Mouse (Mus musculus): ENCODE results near the gene Slc35e1. TPM values are rescaled to one million over a fixed set of nuclear protein-coding genes. Genes with fewer than 3 reads are reported as not detected.

Slc35e1 gene
- polyA plus RNA-seq, 1 experiment: not detected

- Histone ChIP-seq H3K4me1 (ENCODE audit: control insufficient read depth, insufficient read depth, low read length) (peaks cover 3% of the 10 kb centered on the region; the same call in 1 of the 2 replicates), H3K27ac (ENCODE audit: insufficient read depth, low read depth, low read length) (no peak overlapping the region), H3K4me3 (ENCODE audit: insufficient read depth, low read depth, low read length) (no peak overlapping the region)
- no peak for TF ChIP-seq POLR2A (IDR thresholded peaks at IDR 0.05; ENCODE audit: insufficient read depth, low read depth, low read length)
- no peak for TF ChIP-seq CTCF (IDR thresholded peaks at IDR 0.05; ENCODE audit: insufficient read depth, low read depth, low read length)
- 73% methylated on average over 8 of the region's 8 CpGs for WGBS
These were observed 54.0 kb downstream of the Slc35e1 start for GRCm38 (mm10) chr8:72438248-72439015.

GRCm38 (mm10) chr8:72434952-72435351 lies 57.5 kb downstream of the Slc35e1 start:
- 21% methylated on average over 2 of the region's 2 CpGs for WGBS
- TF ChIP-seq CTCF (IDR thresholded peaks at IDR 0.05; ENCODE audit: insufficient read depth, low read depth, low read length): no peak
- TF ChIP-seq POLR2A (IDR thresholded peaks at IDR 0.05; ENCODE audit: insufficient read depth, low read depth, low read length): no peak

More at GRCm38 (mm10) chr8:72434952-72435351, 57.5 kb downstream of the Slc35e1 start:
- no peak overlapping the region for H3K27ac ChIP-seq (ENCODE audit: insufficient read depth, low read depth, low read length)
- H3K4me3 ChIP-seq (ENCODE audit: insufficient read depth, low read depth, low read length): no peak overlapping the region
- no peaks in the 10 kb centered on the region for H3K4me1 ChIP-seq (ENCODE audit: control insufficient read depth, insufficient read depth, low read length)

Other genes starting within 250 kb of the Slc35e1 start
- 407 TPM in 1 of 2 replicates, not detected in the other for gene Gm10282, start 187.4 kb downstream of the Slc35e1 start, polyA plus RNA-seq (2012; ENCODE audit: insufficient read depth, insufficient read length, low replicate concordance, missing spikeins)
- gene Klf2, start 173.6 kb downstream of the Slc35e1 start, polyA plus RNA-seq (2012; ENCODE audit: insufficient read depth, insufficient read length, low replicate concordance, missing spikeins): not detected in 2 replicates
- gene Eps15l1, start 71.2 kb downstream of the Slc35e1 start, polyA plus RNA-seq (2012; ENCODE audit: insufficient read depth, insufficient read length, low replicate concordance, missing spikeins): 130 and 148 TPM in 2 replicates
- gene Calr3, start 48.7 kb downstream of the Slc35e1 start, polyA plus RNA-seq (2012; ENCODE audit: insufficient read depth, insufficient read length, low replicate concordance, missing spikeins): not detected in 2 replicates
- not detected in 2 replicates for gene 1700030K09Rik, start 48.7 kb downstream of the Slc35e1 start, polyA plus RNA-seq (2012; ENCODE audit: insufficient read depth, insufficient read length, low replicate concordance, missing spikeins)
- not detected in 2 replicates for gene Cherp, start 17.4 kb downstream of the Slc35e1 start, polyA plus RNA-seq (2012; ENCODE audit: insufficient read depth, insufficient read length, low replicate concordance, missing spikeins)
- gene Med26, start 55.7 kb upstream of the Slc35e1 start, polyA plus RNA-seq (2012; ENCODE audit: insufficient read depth, insufficient read length, low replicate concordance, missing spikeins): not detected in 2 replicates
- not detected in 2 replicates for gene Smim7, start 78.5 kb upstream of the Slc35e1 start, polyA plus RNA-seq (2012; ENCODE audit: insufficient read depth, insufficient read length, low replicate concordance, missing spikeins)
- not detected in 2 replicates for gene Tmem38a, start 79.4 kb upstream of the Slc35e1 start, polyA plus RNA-seq (2012; ENCODE audit: insufficient read depth, insufficient read length, low replicate concordance, missing spikeins)
- gene Nwd1, start 154.1 kb upstream of the Slc35e1 start, polyA plus RNA-seq (2012; ENCODE audit: insufficient read depth, insufficient read length, low replicate concordance, missing spikeins): not detected in 2 replicates
- gene Sin3b, start 230.7 kb upstream of the Slc35e1 start, polyA plus RNA-seq (2012; ENCODE audit: insufficient read depth, insufficient read length, low replicate concordance, missing spikeins): 224 TPM in 1 of 2 replicates, not detected in the other